Mouse (Mus musculus): ENCODE results near the gene Nr4a1. TPM values are rescaled to one million over a fixed set of nuclear protein-coding genes. Genes with fewer than 3 reads are reported as not detected.

Nr4a1 gene
- polyA plus RNA-seq, 1 experiment from 2014 or later: 6.9 TPM

- no peak overlapping the region for H3K4me3 ChIP-seq
- peaks cover 23% of the 10 kb centered on the region for H3K36me3 ChIP-seq
- no peak overlapping the region for H3K9ac ChIP-seq
- no peaks in the 10 kb centered on the region for H3K4me1 ChIP-seq (replicated peaks)
- no peak overlapping the region for H3K4me2 ChIP-seq
- no peaks in the 10 kb centered on the region for H3K27me3 ChIP-seq
- no peaks in the 10 kb centered on the region for H3K9me3 ChIP-seq
- 67% methylated on average over 16 of the region's 16 CpGs for WGBS
- ATAC-seq (ENCODE audit: low FRiP score, low read depth): no peak
- H3K27ac ChIP-seq (replicated peaks): no peak overlapping the region
These were observed 40.2 kb downstream of the Nr4a1 start for GRCm38 (mm10) chr15:101294028-101294894.

GRCm38 (mm10) chr15:101295106-101295505, 41.0 kb downstream of the Nr4a1 start:
- no peaks in the 10 kb centered on the region for H3K4me1 ChIP-seq (replicated peaks)
- H3K27me3 ChIP-seq: no peaks in the 10 kb centered on the region
- H3K27ac ChIP-seq (replicated peaks): no peak overlapping the region
- ATAC-seq (ENCODE audit: low FRiP score, low read depth): no peak
- H3K36me3 ChIP-seq: peaks cover 15% of the 10 kb centered on the region
- no peaks in the 10 kb centered on the region for H3K9me3 ChIP-seq
- H3K4me3 ChIP-seq: no peak overlapping the region
- no peak overlapping the region for H3K4me2 ChIP-seq
- WGBS: 83% methylated on average over 7 of the region's 7 CpGs
- H3K9ac ChIP-seq: no peak overlapping the region

- no peak for ATAC-seq (ENCODE audit: low FRiP score, low read depth)
- WGBS: 94% methylated on average over 10 of the region's 10 CpGs
- H3K27ac ChIP-seq (replicated peaks): no peak overlapping the region
- no peak overlapping the region for H3K4me3 ChIP-seq
- no peaks in the 10 kb centered on the region for H3K27me3 ChIP-seq
- H3K9me3 ChIP-seq: no peaks in the 10 kb centered on the region
- no peaks in the 10 kb centered on the region for H3K4me1 ChIP-seq (replicated peaks)
- H3K4me2 ChIP-seq: no peak overlapping the region
- peaks cover 10% of the 10 kb centered on the region for H3K36me3 ChIP-seq
- H3K9ac ChIP-seq: no peak overlapping the region
These were observed 41.5 kb downstream of the Nr4a1 start for GRCm38 (mm10) chr15:101295616-101296015.

- no peaks in the 10 kb centered on the region for H3K27me3 ChIP-seq
- no peak for ATAC-seq (ENCODE audit: low FRiP score, low read depth)
- no peak overlapping the region for H3K27ac ChIP-seq (replicated peaks)
- H3K4me2 ChIP-seq: no peak overlapping the region
- H3K4me1 ChIP-seq (replicated peaks): no peaks in the 10 kb centered on the region
- H3K9ac ChIP-seq: no peak overlapping the region
- no peaks in the 10 kb centered on the region for H3K9me3 ChIP-seq
- WGBS: 90% methylated on average over 11 of the region's 11 CpGs
- peaks cover 5% of the 10 kb centered on the region for H3K36me3 ChIP-seq
- H3K4me3 ChIP-seq: no peak overlapping the region
These were observed 42.0 kb downstream of the Nr4a1 start for GRCm38 (mm10) chr15:101296091-101296490.

GRCm38 (mm10) chr15:101297988-101298387, 43.9 kb downstream of the Nr4a1 start:
- Histone ChIP-seq H3K9me3 (no peaks in the 10 kb centered on the region), H3K27ac (replicated peaks) (no peak overlapping the region), H3K9ac (no peak overlapping the region), H3K4me1 (replicated peaks) (no peaks in the 10 kb centered on the region), H3K4me2 (no peak overlapping the region), H3K27me3 (no peaks in the 10 kb centered on the region), H3K4me3 (no peak overlapping the region), H3K36me3 (no peaks in the 10 kb centered on the region)
- no peak for ATAC-seq (ENCODE audit: low FRiP score, low read depth)
- WGBS: 33% methylated on average over 7 of the region's 7 CpGs

- Histone ChIP-seq H3K9me3 (no peaks in the 10 kb centered on the region), H3K4me2 (0 out of 2 replicates have a peak overlapping the region, but pooled peaks have one; percentile 6), H3K4me1 (replicated peaks) (no peaks in the 10 kb centered on the region), H3K27ac (replicated peaks) (no peak overlapping the region), H3K27me3 (no peaks in the 10 kb centered on the region), H3K36me3 (no peaks in the 10 kb centered on the region), H3K4me3 (no peak overlapping the region), H3K9ac (no peak overlapping the region)
- ATAC-seq (ENCODE audit: low FRiP score, low read depth): no peak
- WGBS: 16% methylated on average over 7 of the region's 7 CpGs
These were observed 44.5 kb downstream of the Nr4a1 start for GRCm38 (mm10) chr15:101298550-101298949.

- Histone ChIP-seq H3K27me3 (no peaks in the 10 kb centered on the region), H3K9me3 (no peaks in the 10 kb centered on the region), H3K4me3 (no peak overlapping the region), H3K27ac (replicated peaks) (no peak overlapping the region), H3K36me3 (no peaks in the 10 kb centered on the region), H3K4me2 (no peak overlapping the region), H3K9ac (no peak overlapping the region), H3K4me1 (replicated peaks) (no peaks in the 10 kb centered on the region)
- WGBS: 79% methylated on average over 14 of the region's 14 CpGs
- no peak for ATAC-seq (ENCODE audit: low FRiP score, low read depth)
These were observed 45.5 kb downstream of the Nr4a1 start for GRCm38 (mm10) chr15:101299480-101299960.

- H3K27me3 ChIP-seq: no peaks in the 10 kb centered on the region
- H3K36me3 ChIP-seq: no peaks in the 10 kb centered on the region
- no peak overlapping the region for H3K27ac ChIP-seq (replicated peaks)
- H3K9ac ChIP-seq: no peak overlapping the region
- H3K9me3 ChIP-seq: no peaks in the 10 kb centered on the region
- H3K4me3 ChIP-seq: no peak overlapping the region
- 78% methylated on average over 6 of the region's 6 CpGs for WGBS
- no peak overlapping the region for H3K4me2 ChIP-seq
- ATAC-seq (ENCODE audit: low FRiP score, low read depth): no peak
- no peaks in the 10 kb centered on the region for H3K4me1 ChIP-seq (replicated peaks)
These were observed 46.1 kb downstream of the Nr4a1 start for GRCm38 (mm10) chr15:101300128-101300527.

- WGBS: 70% methylated on average over 3 of the region's 3 CpGs
- no peak overlapping the region for H3K4me3 ChIP-seq
- no peaks in the 10 kb centered on the region for H3K4me1 ChIP-seq (replicated peaks)
- H3K9ac ChIP-seq: no peak overlapping the region
- no peak for ATAC-seq (ENCODE audit: low FRiP score, low read depth)
- no peaks in the 10 kb centered on the region for H3K27me3 ChIP-seq
- H3K27ac ChIP-seq (replicated peaks): no peak overlapping the region
- H3K9me3 ChIP-seq: no peaks in the 10 kb centered on the region
- no peaks in the 10 kb centered on the region for H3K36me3 ChIP-seq
- H3K4me2 ChIP-seq: no peak overlapping the region
These were observed 48.1 kb downstream of the Nr4a1 start for GRCm38 (mm10) chr15:101302201-101302600.

GRCm38 (mm10) chr15:101303830-101304229, 49.8 kb downstream of the Nr4a1 start:
- H3K4me3 ChIP-seq: no peak overlapping the region
- H3K9ac ChIP-seq: no peak overlapping the region
- no peaks in the 10 kb centered on the region for H3K4me1 ChIP-seq (replicated peaks)
- no peak overlapping the region for H3K27ac ChIP-seq (replicated peaks)
- ATAC-seq (ENCODE audit: low FRiP score, low read depth): no peak
- no peaks in the 10 kb centered on the region for H3K36me3 ChIP-seq
- no peaks in the 10 kb centered on the region for H3K27me3 ChIP-seq
- no peak overlapping the region for H3K4me2 ChIP-seq
- 79% methylated on average over 4 of the region's 4 CpGs for WGBS
- H3K9me3 ChIP-seq: no peaks in the 10 kb centered on the region

GRCm38 (mm10) chr15:101306459-101306858, 52.4 kb downstream of the Nr4a1 start:
- no peak overlapping the region for H3K9ac ChIP-seq
- no peaks in the 10 kb centered on the region for H3K36me3 ChIP-seq
- H3K9me3 ChIP-seq: no peaks in the 10 kb centered on the region
- WGBS: 90% methylated on average over 4 of the region's 4 CpGs
- no peak overlapping the region for H3K4me3 ChIP-seq
- no peaks in the 10 kb centered on the region for H3K27me3 ChIP-seq
- H3K4me2 ChIP-seq: no peak overlapping the region
- H3K4me1 ChIP-seq (replicated peaks): no peaks in the 10 kb centered on the region; the same call in 1 of the 2 replicates
- no peak overlapping the region for H3K27ac ChIP-seq (replicated peaks)
- no peak for ATAC-seq (ENCODE audit: low FRiP score, low read depth)

GRCm38 (mm10) chr15:101308440-101309348, 54.6 kb downstream of the Nr4a1 start:
- Histone ChIP-seq H3K27me3 (no peaks in the 10 kb centered on the region), H3K36me3 (no peaks in the 10 kb centered on the region), H3K4me2 (no peak overlapping the region), H3K9me3 (no peaks in the 10 kb centered on the region), H3K27ac (replicated peaks) (no peak overlapping the region), H3K9ac (no peak overlapping the region), H3K4me3 (no peak overlapping the region), H3K4me1 (replicated peaks) (no peaks in the 10 kb centered on the region; the same call in 1 of the 2 replicates)
- ATAC-seq (ENCODE audit: low FRiP score, low read depth): no peak
- 69% methylated on average over 13 of the region's 13 CpGs for WGBS

Data from hindbrain, embryonic 15.5 days (tissue).